9 mouse cellular contexts compared by ENCODE assay signal in the genomic region with DNA sequence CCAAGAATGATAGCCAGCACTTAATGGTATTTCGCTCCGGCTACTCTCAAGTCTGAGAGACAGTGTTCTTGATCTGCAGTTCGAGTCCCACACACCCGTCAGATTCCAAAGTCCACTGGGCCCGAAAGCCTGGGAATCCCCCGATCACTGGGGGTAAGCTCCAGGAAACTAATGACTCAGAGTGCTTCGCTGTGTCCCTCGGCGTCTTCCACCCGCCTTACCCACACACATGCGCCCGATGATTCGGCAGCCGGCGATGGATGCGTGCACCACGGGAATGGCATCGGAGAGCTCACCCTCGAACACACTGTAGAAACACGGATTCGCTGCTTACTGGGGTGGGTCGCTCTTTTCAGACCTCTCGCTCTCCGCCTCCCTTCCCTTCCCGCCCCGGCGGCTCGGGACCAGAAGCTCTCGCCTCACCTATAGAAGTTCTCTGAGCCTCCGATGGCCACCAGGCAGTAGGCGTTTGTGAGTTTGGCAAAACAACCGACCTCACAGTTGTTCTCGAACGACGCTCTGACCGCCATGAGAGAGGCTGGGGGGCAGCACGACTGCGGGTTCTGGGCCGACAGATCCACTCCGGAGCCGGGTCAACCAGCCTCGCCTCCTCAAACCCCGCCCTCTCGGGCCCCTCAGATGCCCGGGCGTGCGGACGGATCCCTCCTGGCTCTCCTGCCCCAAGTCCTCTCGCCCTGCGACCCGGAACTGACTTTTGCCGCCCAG. TPM values are rescaled to one million over a fixed set of nuclear protein-coding genes. Genes with fewer than 3 reads are reported as not detected.
DNase-seq lines count a peak whose midpoint lies in the region; TF ChIP-seq lines count a peak whose summit lies in the region.
"Had no signal": no experiment of that assay in that cellular context is flagged by ENCODE, and none has a peak within 500 bp of the region (broad histone marks: within the 10 kb centered on the region; RNA-seq: fewer than 3 reads in every experiment).

No protein-coding gene starts in this region.

- 3% methylated on average over 52 of the region's 52 CpGs for WGBS in thymus, adult 2 months
- 2% methylated on average over 52 of the region's 52 CpGs for WGBS in olfactory bulb, adult 2 months

- no peak overlapping the region for H3K27ac ChIP-seq in thymus, adult 2 months (ENCODE audit: control insufficient read depth, insufficient read depth, low read length)
- H3K27ac ChIP-seq in olfactory bulb, adult 2 months (ENCODE audit: insufficient read depth, low read depth, low read length) = no peak overlapping the region

- TF ChIP-seq POLR2A in thymus, adult 2 months (IDR thresholded peaks at IDR 0.05; ENCODE audit: control insufficient read depth, extremely low read depth, insufficient read depth, low read length, poor library complexity) = no peak
- 0 out of 2 replicates have a peak, but pooled peaks have one; percentile 17 for TF ChIP-seq POLR2A in olfactory bulb, adult 2 months (IDR thresholded peaks at IDR 0.05; ENCODE audit: insufficient read depth, low read depth, low read length)

- peak overlapping the region; percentile 81 for H3K4me3 ChIP-seq in thymus, adult 2 months (ENCODE audit: control insufficient read depth, insufficient read depth, low read length)
- H3K4me3 ChIP-seq in olfactory bulb, adult 2 months (ENCODE audit: insufficient read depth, low read depth, low read length) = peak overlapping the region; percentile 65

- H3K4me1 ChIP-seq in thymus, adult 2 months (replicated peaks; ENCODE audit: control insufficient read depth, insufficient read depth, low read length) = peaks cover 10% of the 10 kb centered on the region; the same call in 1 of the 2 replicates
- H3K4me1 ChIP-seq in olfactory bulb, adult 2 months (ENCODE audit: control insufficient read depth, insufficient read depth, low read length) = peaks cover 4% of the 10 kb centered on the region; the same call in 1 of the 2 replicates

- TF ChIP-seq CTCF in thymus, adult 2 months (IDR thresholded peaks at IDR 0.05; ENCODE audit: borderline replicate concordance, control insufficient read depth, extremely low read depth, insufficient read depth, low read length, poor library complexity) = no peak
- TF ChIP-seq CTCF in olfactory bulb, adult 2 months (IDR thresholded peaks at IDR 0.05; ENCODE audit: insufficient read depth, low read depth, low read length) = no peak

- H3K36me3 ChIP-seq in thymus, adult 2 months (ENCODE audit: control insufficient read depth, insufficient read depth, low read length) = peaks cover 22% of the 10 kb centered on the region

- H3K27me3 ChIP-seq in thymus, adult 2 months (ENCODE audit: control insufficient read depth, insufficient read depth, low read length) = no peaks in the 10 kb centered on the region

- DNase-seq in adrenal gland, adult 2 months = peak; percentile 65
- no peak for DNase-seq in adrenal gland, adult 8-10 months
- DNase-seq in thymus, adult 2 months = no peak
- DNase-seq in thymus, postnatal 4 days = no peak
- DNase-seq in heart, postnatal 4 days = peak; percentile 18
- peak; percentile 44 for DNase-seq in liver
- DNase-seq in left cerebral cortex, adult 18-20 months (ENCODE audit: low spot score in 2 of 2) = no peak

RNA-seq across cellular contexts. Expression of a gene that starts 0.7 kb away (rescaled TPM):
- total RNA-seq in adrenal gland, adult 2 months (2021) = 100 to 1,000 TPM; 145 to 164 TPM
- 183 and 185 TPM in 2 replicates for polyA plus RNA-seq in adrenal gland, adult 2 months (2012; rRNA removed)
- 100 to 1,000 TPM; 139 to 179 (median 160) TPM for total RNA-seq in adrenal gland, adult 8-10 months (2022)
- 169 and 174 TPM in 2 replicates for polyA plus RNA-seq in thymus, adult 2 months (2012; rRNA removed)
- total RNA-seq in heart, postnatal 4 days (2021) = 10 to 100 TPM; 86.4 to 95.7 TPM
- not detected in 2 replicates for polyA plus RNA-seq in olfactory bulb, adult 2 months (2012; ENCODE audit: insufficient read depth, insufficient read length, low replicate concordance, missing spikeins)
- 10 to 100 TPM; 73.3 to 82.5 TPM for total RNA-seq in left cerebral cortex, adult 18-20 months (2021)

RNA-seq across cellular contexts. Expression of a gene that starts 6.8 kb away (rescaled TPM):
- total RNA-seq in adrenal gland, adult 2 months (2021) = 100 to 1,000 TPM; 235 to 249 TPM
- polyA plus RNA-seq in adrenal gland, adult 2 months (2012; rRNA removed) = 733 and 890 TPM in 2 replicates
- total RNA-seq in adrenal gland, adult 8-10 months (2022) = 100 to 1,000 TPM; 285 to 331 (median 289) TPM
- 37.5 and 40.3 TPM in 2 replicates for polyA plus RNA-seq in thymus, adult 2 months (2012; rRNA removed)
- total RNA-seq in heart, postnatal 4 days (2021) = 10 to 100 TPM; 11.0 to 11.5 TPM
- not detected in 2 replicates for polyA plus RNA-seq in olfactory bulb, adult 2 months (2012; ENCODE audit: insufficient read depth, insufficient read length, low replicate concordance, missing spikeins)
- 10 to 100 TPM; 58.7 to 58.9 TPM for total RNA-seq in left cerebral cortex, adult 18-20 months (2021)

RNA-seq across cellular contexts. Expression of a gene that starts 8.6 kb away (rescaled TPM):
- under 1 TPM in 1 of 2 experiments, not detected in 1; 0.10 TPM for total RNA-seq in adrenal gland, adult 2 months (2021)
- 0.03 and 0.04 TPM in 2 replicates for polyA plus RNA-seq in adrenal gland, adult 2 months (2012; rRNA removed)
- total RNA-seq in adrenal gland, adult 8-10 months (2022) = under 1 TPM in 3 of 4 experiments, not detected in 1; 0.06 to 0.15 (median 0.10) TPM
- 0.08 and 0.14 TPM in 2 replicates for polyA plus RNA-seq in thymus, adult 2 months (2012; rRNA removed)
- total RNA-seq in heart, postnatal 4 days (2021) = not detected
- polyA plus RNA-seq in olfactory bulb, adult 2 months (2012; ENCODE audit: insufficient read depth, insufficient read length, low replicate concordance, missing spikeins) = not detected in 2 replicates
- total RNA-seq in left cerebral cortex, adult 18-20 months (2021) = not detected
- total RNA-seq: neutrophil, adult 5-6 weeks had no signal

RNA-seq across cellular contexts. Expression of a gene that starts 50.9 kb away (rescaled TPM):
- total RNA-seq in adrenal gland, adult 2 months (2021) = 1 to 10 TPM; 1.2 to 1.9 TPM
- polyA plus RNA-seq in adrenal gland, adult 2 months (2012; rRNA removed) = 1.4 and 2.0 TPM in 2 replicates
- 1 to 10 TPM; 1.2 to 4.5 (median 2.6) TPM for total RNA-seq in adrenal gland, adult 8-10 months (2022)
- 0.08 and 0.09 TPM in 2 replicates for polyA plus RNA-seq in thymus, adult 2 months (2012; rRNA removed)
- under 1 TPM; 0.07 TPM for total RNA-seq in heart, postnatal 4 days (2021)
- not detected in 2 replicates for polyA plus RNA-seq in olfactory bulb, adult 2 months (2012; ENCODE audit: insufficient read depth, insufficient read length, low replicate concordance, missing spikeins)
- 10 to 100 TPM; 34.3 to 35.6 TPM for total RNA-seq in left cerebral cortex, adult 18-20 months (2021)
- total RNA-seq: neutrophil, adult 5-6 weeks had no signal

Comparison
In these comparisons a context has a peak if more than half of its experiments do, and no peak if none do; other contexts are left out.
1. DNase-seq: peak in adrenal gland, adult 2 months (single experiment), heart, postnatal 4 days (single experiment) and liver (single experiment); none in adrenal gland, adult 8-10 months (single experiment), thymus, adult 2 months (single experiment), thymus, postnatal 4 days (single experiment) and left cerebral cortex, adult 18-20 months (0 of 2).
2. RNA of a gene that starts 6.8 kb away (total RNA-seq): 285 to 331 TPM in adrenal gland, adult 8-10 months, 235 to 249 TPM in adrenal gland, adult 2 months and 58.7 to 58.9 TPM in left cerebral cortex, adult 18-20 months; 11.0 to 11.5 TPM in heart, postnatal 4 days; every median in the first group is over 4 times any median in the second.